Mouse (Mus musculus): ENCODE results near the gene Irx1.

DNA sequence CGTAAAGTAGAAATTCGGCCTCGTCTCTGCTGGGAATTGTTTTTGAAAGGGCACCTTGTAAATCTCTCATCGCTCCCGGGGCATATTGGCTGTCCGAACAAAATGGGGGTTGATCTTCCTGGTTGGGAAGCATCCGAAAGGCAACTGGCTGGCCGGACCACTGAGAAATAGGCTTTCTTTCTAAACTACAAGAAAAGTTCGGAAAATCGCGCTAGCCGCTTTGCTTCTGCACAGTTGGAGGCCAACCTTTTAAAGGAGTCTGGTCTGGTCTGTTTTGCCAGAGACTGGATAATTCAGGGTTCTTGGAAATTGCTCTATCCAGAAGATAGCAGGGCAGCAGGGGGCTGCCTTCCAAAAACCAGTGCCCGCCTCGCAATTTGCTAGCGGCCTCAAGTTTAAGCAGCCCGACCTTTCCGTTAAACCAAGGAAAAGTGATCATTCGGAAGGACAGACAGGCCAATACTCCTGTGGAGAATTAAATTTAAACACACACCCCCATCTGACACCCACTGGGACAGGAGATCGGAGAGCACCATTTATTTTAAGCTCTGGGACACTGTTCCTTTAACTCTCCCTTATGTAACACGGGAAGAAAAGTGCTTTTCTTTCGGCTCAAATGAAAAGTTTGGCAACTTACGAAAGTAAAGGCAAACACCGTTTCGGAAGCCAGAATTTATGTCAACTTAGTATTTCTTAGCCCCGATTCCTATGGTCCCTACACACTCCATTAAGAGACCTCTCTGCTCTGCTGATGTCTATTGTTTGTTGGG is 1.4 kb downstream of the Irx1 start:
- TF ChIP-seq CTCF (IDR thresholded peaks at IDR 0.05; ENCODE audit: insufficient read depth, low read depth, low read length) (no peak), POLR2A (IDR thresholded peaks at IDR 0.05; ENCODE audit: insufficient read depth, low read depth, low read length) (no peak)

All from olfactory bulb, adult 2 months (tissue).